Mouse (Mus musculus) lung, embryonic 15.5 days (tissue): Measurements from ENCODE around the gene 2410015M20Rik. TPM values are rescaled to one million over a fixed set of nuclear protein-coding genes. Genes with fewer than 3 reads are reported as not detected.
"Not testable (repeated sequence)": the region's sequence is repeated elsewhere in the genome, so short reads cannot be mapped to it uniquely, and the experiment has no call there.

Experiments
- ATAC-seq: fragments of 200-750 bp; cut with Nextera tagmentation; 2 replicates; pipeline ENCODE4 v1.8.0; 2017; ENCODE audit warnings: moderate number of reproducible peaks, borderline replicate concordance; ENCODE audit not compliant: low FRiP score, low TSS enrichment; ENCODE audit errors: extremely low read depth
- H3K27ac ChIP-seq: fragments of 300-500 bp; sonication (generic); 2 replicates; pipeline ENCODE4 v1.5.1; 2015; ENCODE audit warnings: moderate library complexity, mild to moderate bottlenecking, inconsistent platforms
- H3K27me3 ChIP-seq: fragments of 300-500 bp; sonication (generic); 2 replicates; pipeline ENCODE4 v1.6.1; 2015; ENCODE audit warnings: inconsistent platforms
- H3K36me3 ChIP-seq: fragments of 300-500 bp; sonication (generic); 2 replicates; pipeline ENCODE4 v1.6.1; 2015; ENCODE audit warnings: inconsistent platforms
- H3K4me1 ChIP-seq: fragments of 300-500 bp; sonication (generic); 2 replicates; pipeline ENCODE4 v1.6.1; 2015; ENCODE audit warnings: inconsistent platforms
- H3K4me2 ChIP-seq: fragments of 300-500 bp; sonication (generic); 2 replicates; pipeline ENCODE4 v1.6.1; 2015; ENCODE audit warnings: inconsistent platforms, mild to moderate bottlenecking, moderate library complexity
- H3K4me3 ChIP-seq: fragments of 300-500 bp; sonication (generic); 2 replicates; pipeline ENCODE4 v1.5.1; 2015; ENCODE audit warnings: mild to moderate bottlenecking, inconsistent platforms
- H3K9ac ChIP-seq: fragments of 300-500 bp; sonication (generic); 2 replicates; pipeline ENCODE4 v1.6.1; 2015; ENCODE audit warnings: inconsistent platforms
- H3K9me3 ChIP-seq: fragments of 300-500 bp; sonication (generic); 2 replicates; pipeline ENCODE4 v1.6.1; 2016; ENCODE audit warnings: inconsistent platforms
- WGBS: fragments of 180-500 bp; shearing (Covaris S2); methylation state at CpG from one replicate; pipeline ENCODE4 v1.1.7; 2015; 5-methylcytosine and 5-hydroxymethylcytosine counted together
- polyA plus RNA-seq: library from polyadenylated mRNA; unstranded; fragments of >200 nt; fragmentation: Nextera tagmentation; extraction: Ambion mirVana; gene quantifications from 2 replicates; pipeline ENCODE4 v1.2.1, GENCODE M21; 2015

The 2410015M20Rik gene
- polyA plus RNA-seq, 1 experiment from 2014 or later: 206 TPM

GRCm38 (mm10) chr17:56626754-56627470 lies 17.3 kb upstream of the 2410015M20Rik start, which contains the start of gene Lonp1:
Gene Lonp1, minus strand, starts transcription at chr17:56626887.
- Histone ChIP-seq H3K27me3 (no peaks in the 10 kb centered on the region), H3K36me3 (peaks cover 20% of the 10 kb centered on the region), H3K4me1 (peaks cover 22% of the 10 kb centered on the region), H3K9me3 (no peaks in the 10 kb centered on the region), H3K4me3 (peak within 1 kb of the TSS; percentile 99), H3K4me2 (peak within 1 kb of the TSS; percentile 89), H3K27ac (peak within 1 kb of the TSS; percentile 77), H3K9ac (peak within 1 kb of the TSS; percentile 93)
- under 1% methylated on average over 51 of the region's 51 CpGs for WGBS
- peak; percentile 94 for ATAC-seq

- Histone ChIP-seq H3K9me3 (no peaks in the 10 kb centered on the region), H3K27me3 (no peaks in the 10 kb centered on the region), H3K36me3 (peaks cover 25% of the 10 kb centered on the region), H3K9ac (peak overlapping the region; percentile 93), H3K4me2 (peak overlapping the region; percentile 89), H3K4me1 (peaks cover 22% of the 10 kb centered on the region), H3K4me3 (peak overlapping the region; percentile 99), H3K27ac (no peak overlapping the region)
- 2% methylated on average over 32 of the region's 32 CpGs for WGBS
- ATAC-seq: peak; percentile 4; the same call in 1 of the 2 replicates
These were observed 16.7 kb upstream of the 2410015M20Rik start for GRCm38 (mm10) chr17:56626260-56626659.

GRCm38 (mm10) chr17:56625495-56625894 lies 15.9 kb upstream of the 2410015M20Rik start:
- H3K9me3 ChIP-seq: no peaks in the 10 kb centered on the region
- H3K27me3 ChIP-seq: no peaks in the 10 kb centered on the region
- H3K36me3 ChIP-seq: peaks cover 30% of the 10 kb centered on the region
- peaks cover 22% of the 10 kb centered on the region for H3K4me1 ChIP-seq
- peak overlapping the region; percentile 93; the same call in 1 of the 2 replicates for H3K9ac ChIP-seq
- peak overlapping the region; percentile 89 for H3K4me2 ChIP-seq
- no peak for ATAC-seq
- H3K27ac ChIP-seq: no peak overlapping the region
- H3K4me3 ChIP-seq: peak overlapping the region; percentile 99
- 73% methylated on average over 3 of the region's 3 CpGs for WGBS

GRCm38 (mm10) chr17:56617628-56618027 lies 8.1 kb upstream of the 2410015M20Rik start:
- Histone ChIP-seq H3K9me3 (no peaks in the 10 kb centered on the region), H3K4me2 (no peak overlapping the region), H3K4me1 (peaks cover 11% of the 10 kb centered on the region), H3K27ac (no peak overlapping the region), H3K9ac (no peak overlapping the region), H3K27me3 (no peaks in the 10 kb centered on the region), H3K36me3 (peaks cover 81% of the 10 kb centered on the region), H3K4me3 (no peak overlapping the region)
- no peak for ATAC-seq
- WGBS: 85% methylated on average over 8 of the region's 8 CpGs

GRCm38 (mm10) chr17:56616725-56617124 lies 7.2 kb upstream of the 2410015M20Rik start:
- 80% methylated on average over 3 of the region's 3 CpGs for WGBS

GRCm38 (mm10) chr17:56615792-56616191 lies 6.2 kb upstream of the 2410015M20Rik start:
- Histone ChIP-seq H3K36me3 (peaks cover 66% of the 10 kb centered on the region), H3K4me3 (no peak overlapping the region), H3K9ac (no peak overlapping the region), H3K4me2 (0 out of 2 replicates have a peak overlapping the region, but pooled peaks have one; percentile 6), H3K27ac (no peak overlapping the region), H3K4me1 (peaks cover 18% of the 10 kb centered on the region), H3K9me3 (no peaks in the 10 kb centered on the region), H3K27me3 (no peaks in the 10 kb centered on the region)
- ATAC-seq: no peak
- 79% methylated on average over 4 of the region's 4 CpGs for WGBS

More at GRCm38 (mm10) chr17:56616725-56617124, 7.2 kb upstream of the 2410015M20Rik start:
- ATAC-seq: no peak
- Histone ChIP-seq H3K9ac (no peak overlapping the region), H3K36me3 (peaks cover 72% of the 10 kb centered on the region), H3K4me1 (peaks cover 18% of the 10 kb centered on the region), H3K4me2 (no peak overlapping the region), H3K27ac (no peak overlapping the region), H3K9me3 (no peaks in the 10 kb centered on the region), H3K4me3 (no peak overlapping the region), H3K27me3 (no peaks in the 10 kb centered on the region)

- 75% methylated on average over 11 of the region's 11 CpGs for WGBS
- H3K4me3 ChIP-seq: peak overlapping the region; percentile 68; the same call in 1 of the 2 replicates
- 0 out of 2 replicates have a peak overlapping the region, but pooled peaks have one; percentile 64 for H3K9ac ChIP-seq
These were observed 5.7 kb upstream of the 2410015M20Rik start for GRCm38 (mm10) chr17:56615136-56615784.

GRCm38 (mm10) chr17:56614391-56615135 lies 5.0 kb upstream of the 2410015M20Rik start:
- ATAC-seq: no peak
- no peak overlapping the region for H3K27ac ChIP-seq
- no peaks in the 10 kb centered on the region for H3K27me3 ChIP-seq
- peak overlapping the region; percentile 68 for H3K4me3 ChIP-seq
- H3K4me1 ChIP-seq: peaks cover 27% of the 10 kb centered on the region
- H3K4me2 ChIP-seq: peak overlapping the region; percentile 86
- peaks cover 54% of the 10 kb centered on the region for H3K36me3 ChIP-seq
- WGBS: 18% methylated on average over 14 of the region's 14 CpGs
- peak overlapping the region; percentile 64 for H3K9ac ChIP-seq
- H3K9me3 ChIP-seq: no peaks in the 10 kb centered on the region

More at GRCm38 (mm10) chr17:56615136-56615784, 5.7 kb upstream of the 2410015M20Rik start:
- no peaks in the 10 kb centered on the region for H3K27me3 ChIP-seq
- no peak overlapping the region for H3K27ac ChIP-seq
- no peaks in the 10 kb centered on the region for H3K9me3 ChIP-seq
- ATAC-seq: no peak
- peaks cover 61% of the 10 kb centered on the region for H3K36me3 ChIP-seq
- peaks cover 24% of the 10 kb centered on the region for H3K4me1 ChIP-seq
- peak overlapping the region; percentile 86 for H3K4me2 ChIP-seq

- Histone ChIP-seq H3K27ac (peak overlapping the region; percentile 70; the same call in 1 of the 2 replicates), H3K4me3 (peak overlapping the region; percentile 68), H3K36me3 (peaks cover 48% of the 10 kb centered on the region), H3K4me1 (peaks cover 29% of the 10 kb centered on the region), H3K9ac (peak overlapping the region; percentile 64), H3K4me2 (peak overlapping the region; percentile 86)
- H3K9me3 ChIP-seq, H3K27me3 ChIP-seq, ATAC-seq: not testable (repeated sequence)
- under 1% methylated on average over 26 of the region's 26 CpGs for WGBS
These were observed 4.3 kb upstream of the 2410015M20Rik start for GRCm38 (mm10) chr17:56613893-56614292.

GRCm38 (mm10) chr17:56613236-56613844 lies 3.8 kb upstream of the 2410015M20Rik start, which contains the start of gene Rpl36:
Gene Rpl36, plus strand, starts transcription at chr17:56613416.
- peak within 1 kb of the TSS; percentile 68 for H3K4me3 ChIP-seq
- peaks cover 42% of the 10 kb centered on the region for H3K36me3 ChIP-seq
- H3K4me2 ChIP-seq: peak within 1 kb of the TSS; percentile 86
- no peaks in the 10 kb centered on the region for H3K9me3 ChIP-seq
- peaks cover 34% of the 10 kb centered on the region for H3K4me1 ChIP-seq
- H3K27me3 ChIP-seq: no peaks in the 10 kb centered on the region
- peak; percentile 49; the same call in 1 of the 2 replicates for ATAC-seq
- peak within 1 kb of the TSS; percentile 64 for H3K9ac ChIP-seq
- H3K27ac ChIP-seq: peak within 1 kb of the TSS; percentile 70
- WGBS: under 1% methylated on average over 52 of the region's 52 CpGs

- H3K9ac ChIP-seq, H3K9me3 ChIP-seq, H3K4me2 ChIP-seq, H3K4me3 ChIP-seq, H3K27me3 ChIP-seq, ATAC-seq, H3K27ac ChIP-seq: not testable (repeated sequence)
- Histone ChIP-seq H3K36me3 (peaks cover 37% of the 10 kb centered on the region), H3K4me1 (peaks cover 38% of the 10 kb centered on the region)
- WGBS: 67% methylated on average over 10 of the region's 10 CpGs
These were observed 3.0 kb upstream of the 2410015M20Rik start for GRCm38 (mm10) chr17:56612565-56612939.
